25 mouse cellular contexts compared by ENCODE assay signal in the genomic region with DNA sequence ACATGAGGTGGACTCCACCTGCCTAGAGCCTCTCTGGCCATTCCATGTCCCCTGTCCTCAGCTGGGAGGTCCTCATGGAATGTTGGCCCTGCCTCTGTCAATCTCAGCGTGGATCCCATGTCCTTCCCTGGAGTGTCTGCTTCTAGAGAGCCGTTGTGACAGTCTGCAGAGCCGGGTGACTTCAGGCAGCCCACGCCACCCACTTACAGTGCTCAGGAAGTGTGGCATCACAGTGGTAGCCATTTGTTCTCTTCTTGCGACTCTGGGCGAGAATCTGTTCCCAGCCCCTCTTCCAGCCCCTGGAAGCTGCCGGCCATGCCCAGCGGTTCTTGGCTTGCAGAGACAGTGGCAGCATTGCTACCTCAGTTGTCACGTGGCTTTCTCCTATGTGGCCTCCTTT.
DNase-seq lines count a peak whose midpoint lies in the region; ATAC-seq and TF ChIP-seq lines count a peak whose summit lies in the region.
"Had no signal": no experiment of that assay in that cellular context is flagged by ENCODE, and none has a peak within 500 bp of the region (broad histone marks: within the 10 kb centered on the region; RNA-seq: fewer than 3 reads in every experiment).

No protein-coding gene starts in this region.

- H3K4me2 ChIP-seq in forebrain, embryonic 12.5 days: no peak overlapping the region
- H3K4me2 ChIP-seq in heart, embryonic 12.5 days: no peak overlapping the region
- H3K4me2 ChIP-seq in lung, embryonic 15.5 days: no peak overlapping the region
- no peak overlapping the region for H3K4me2 ChIP-seq in lung, postnatal 0 days (replicated peaks; ENCODE audit: low read depth, low read length)
- H3K4me2 ChIP-seq: embryonic facial prominence, embryonic 12.5 days; intestine, embryonic 15.5 days had no signal

- H3K4me1 ChIP-seq in forebrain, embryonic 10.5 days: peaks cover 100% of the 10 kb centered on the region
- peaks cover 98% of the 10 kb centered on the region for H3K4me1 ChIP-seq in forebrain, embryonic 12.5 days
- peaks cover 98% of the 10 kb centered on the region for H3K4me1 ChIP-seq in heart, embryonic 10.5 days
- H3K4me1 ChIP-seq in heart, embryonic 12.5 days (replicated peaks): peaks cover 85% of the 10 kb centered on the region
- peaks cover 92% of the 10 kb centered on the region for H3K4me1 ChIP-seq in lung, embryonic 15.5 days
- H3K4me1 ChIP-seq in lung, postnatal 0 days (ENCODE audit: insufficient read depth, low read depth, low read length): peaks cover 23% of the 10 kb centered on the region; the same call in 1 of the 2 replicates

- no peak for ATAC-seq in forebrain, embryonic 12.5 days (ENCODE audit: low FRiP score)
- ATAC-seq in heart, embryonic 12.5 days (ENCODE audit: insufficient number of reproducible peaks, low FRiP score): no peak
- no peak for ATAC-seq in lung, embryonic 15.5 days (ENCODE audit: borderline replicate concordance, extremely low read depth, low FRiP score, low TSS enrichment)
- ATAC-seq in lung, postnatal 0 days: no peak
- ATAC-seq: forebrain, embryonic 14.5 days; forebrain, postnatal 0 days; hindbrain, embryonic 16.5 days; intestine, embryonic 15.5 days; Patski had no signal

- no peak overlapping the region for H3K4me3 ChIP-seq in forebrain, embryonic 10.5 days
- H3K4me3 ChIP-seq in forebrain, embryonic 12.5 days (replicated peaks): no peak overlapping the region
- H3K4me3 ChIP-seq in heart, embryonic 10.5 days: no peak overlapping the region
- H3K4me3 ChIP-seq in heart, embryonic 12.5 days: no peak overlapping the region
- H3K4me3 ChIP-seq in lung, embryonic 15.5 days: no peak overlapping the region
- H3K4me3 ChIP-seq in lung, postnatal 0 days (ENCODE audit: low read depth, low read length): no peak overlapping the region
- H3K4me3 ChIP-seq: embryonic facial prominence, embryonic 12.5 days; erythroblast, embryonic 14.5 days; intestine, embryonic 15.5 days had no signal

- H3K27me3 ChIP-seq in forebrain, embryonic 10.5 days (ENCODE audit: poor library complexity, severe bottlenecking): peaks cover 83% of the 10 kb centered on the region
- peaks cover 11% of the 10 kb centered on the region for H3K27me3 ChIP-seq in forebrain, embryonic 12.5 days
- H3K27me3 ChIP-seq in heart, embryonic 10.5 days (ENCODE audit: insufficient read depth, poor library complexity, severe bottlenecking): 0 out of 2 replicates have a peak, but pooled peaks cover 7% of the 10 kb centered on the region
- H3K27me3 ChIP-seq in heart, embryonic 12.5 days (replicated peaks): no peaks in the 10 kb centered on the region
- H3K27me3 ChIP-seq in lung, embryonic 15.5 days: no peaks in the 10 kb centered on the region
- no peaks in the 10 kb centered on the region for H3K27me3 ChIP-seq in lung, postnatal 0 days (replicated peaks; ENCODE audit: insufficient read depth, low read length)
- H3K27me3 ChIP-seq: intestine, embryonic 15.5 days; Patski had no signal

- H3K36me3 ChIP-seq in forebrain, embryonic 10.5 days (replicated peaks): no peaks in the 10 kb centered on the region
- no peaks in the 10 kb centered on the region for H3K36me3 ChIP-seq in forebrain, embryonic 12.5 days (replicated peaks)
- H3K36me3 ChIP-seq in heart, embryonic 10.5 days: no peaks in the 10 kb centered on the region
- no peaks in the 10 kb centered on the region for H3K36me3 ChIP-seq in heart, embryonic 12.5 days
- no peaks in the 10 kb centered on the region for H3K36me3 ChIP-seq in lung, embryonic 15.5 days
- H3K36me3 ChIP-seq in lung, postnatal 0 days (ENCODE audit: insufficient read depth, low read length): no peaks in the 10 kb centered on the region
- H3K36me3 ChIP-seq: embryonic facial prominence, embryonic 12.5 days; G1E; intestine, embryonic 15.5 days had no signal

- no peaks in the 10 kb centered on the region for H3K9me3 ChIP-seq in forebrain, embryonic 10.5 days
- H3K9me3 ChIP-seq in forebrain, embryonic 12.5 days: no peaks in the 10 kb centered on the region
- no peaks in the 10 kb centered on the region for H3K9me3 ChIP-seq in heart, embryonic 10.5 days
- no peaks in the 10 kb centered on the region for H3K9me3 ChIP-seq in heart, embryonic 12.5 days (replicated peaks)
- H3K9me3 ChIP-seq in lung, embryonic 15.5 days: no peaks in the 10 kb centered on the region
- H3K9me3 ChIP-seq in lung, postnatal 0 days (ENCODE audit: low read length): no peaks in the 10 kb centered on the region
- H3K9me3 ChIP-seq: embryonic facial prominence, embryonic 12.5 days; G1E; intestine, embryonic 15.5 days had no signal

- 79% methylated on average over 9 of the region's 9 CpGs for WGBS in forebrain, embryonic 10.5 days
- WGBS in forebrain, embryonic 12.5 days: 85% methylated on average over 9 of the region's 9 CpGs
- 71% methylated on average over 9 of the region's 9 CpGs for WGBS in heart, embryonic 10.5 days
- 69% methylated on average over 9 of the region's 9 CpGs for WGBS in heart, embryonic 12.5 days
- WGBS in lung, embryonic 15.5 days: 64% methylated on average over 9 of the region's 9 CpGs
- 63% methylated on average over 9 of the region's 9 CpGs for WGBS in lung, postnatal 0 days

- H3K9ac ChIP-seq in forebrain, embryonic 12.5 days: no peak overlapping the region
- no peak overlapping the region for H3K9ac ChIP-seq in heart, embryonic 12.5 days
- no peak overlapping the region for H3K9ac ChIP-seq in lung, embryonic 15.5 days
- no peak overlapping the region for H3K9ac ChIP-seq in lung, postnatal 0 days (replicated peaks; ENCODE audit: low read depth)
- H3K9ac ChIP-seq: embryonic facial prominence, embryonic 12.5 days; forebrain, postnatal 0 days; intestine, embryonic 15.5 days had no signal

- TF ChIP-seq EP300 in lung, postnatal 0 days (IDR thresholded peaks at IDR 0.05): no peak

- peak overlapping the region; percentile 92 for H3K27ac ChIP-seq in forebrain, embryonic 10.5 days
- H3K27ac ChIP-seq in forebrain, embryonic 12.5 days: no peak overlapping the region
- peak overlapping the region; percentile 69; the same call in 1 of the 2 replicates for H3K27ac ChIP-seq in heart, embryonic 10.5 days
- H3K27ac ChIP-seq in heart, embryonic 12.5 days (ENCODE audit: poor library complexity, severe bottlenecking): no peak overlapping the region
- H3K27ac ChIP-seq in lung, embryonic 15.5 days: 0 out of 2 replicates have a peak overlapping the region, but pooled peaks have one; percentile 99
- no peak overlapping the region for H3K27ac ChIP-seq in lung, postnatal 0 days (ENCODE audit: low read length)
- H3K27ac ChIP-seq: embryonic facial prominence, embryonic 12.5 days; intestine, embryonic 15.5 days had no signal

- no peak for DNase-seq in forebrain, embryonic 10.5 days (ENCODE audit: extremely low spot score, low spot score)
- DNase-seq in heart, embryonic 10.5 days (ENCODE audit: low spot score): no peak
- no peak for DNase-seq in lung, postnatal 0 days (ENCODE audit: low spot score)
- DNase-seq in thymus, postnatal 4 days: peak; percentile 19
- no peak for DNase-seq in thymus, postnatal 10 days (ENCODE audit: low spot score in 2 of 2)
- DNase-seq: adrenal gland, postnatal 10 days; adrenal gland, postnatal 36 days; B cell, adult 2 months; cerebellum, adult 18-20 months; cerebellum, adult 9-10 months; cerebellum, postnatal 14 days; forebrain, postnatal 0 days; gastrocnemius, postnatal 14 days; heart, adult 18-20 months; kidney, adult 11 months had no signal

- no peak for TF ChIP-seq CTCF in lung, postnatal 0 days (IDR thresholded peaks at IDR 0.05)

Comparison
In these comparisons a context has a peak if more than half of its experiments do, and no peak if none do; other contexts are left out.
1. H3K27ac ChIP-seq: peak in forebrain, embryonic 10.5 days (single experiment), heart, embryonic 10.5 days (single experiment) and lung, embryonic 15.5 days (single experiment); none in forebrain, embryonic 12.5 days (single experiment), heart, embryonic 12.5 days (single experiment) and lung, postnatal 0 days (single experiment).